Mouse (Mus musculus): Measurements from ENCODE around the gene Gm49450.

DNA sequence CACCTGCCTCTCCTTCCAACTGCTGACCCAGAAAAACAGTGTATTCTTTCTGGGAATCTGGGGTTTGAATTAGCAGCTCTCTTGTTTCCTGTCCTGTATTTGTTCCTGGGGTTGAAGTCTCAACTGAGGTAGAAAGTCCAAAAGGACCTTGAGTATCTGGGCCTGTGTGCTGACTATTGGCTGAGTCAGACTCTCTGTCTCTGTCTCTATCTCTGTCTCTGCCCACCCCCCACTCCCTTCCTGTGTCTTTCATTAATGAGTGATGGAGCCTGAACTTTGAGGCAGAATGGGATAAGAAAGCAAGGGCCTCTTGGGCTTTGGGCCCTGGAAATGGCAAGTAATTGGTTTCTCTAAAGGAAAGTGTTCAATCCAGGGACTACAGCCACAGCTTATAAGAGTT lies 69.7 kb downstream of the Gm49450 start:
- TF ChIP-seq CTCF (IDR thresholded peaks at IDR 0.05; ENCODE audit: low read depth) (no peak), EP300 (optimal IDR thresholded peaks at IDR 0.05) (no peak)
